Mouse (Mus musculus) ES-Bruce4 (cell line): Measurements from ENCODE around the gene Map3k11.

Source experiments
- CTCF ChIP-seq: IDR thresholded peaks from one replicate; pipeline ENCODE4 v1.8.1; 2011; ENCODE audit warnings: low read depth, low read length
- EP300 ChIP-seq: IDR thresholded peaks from 2 replicates; pipeline ENCODE4 v1.6.1; 2011; ENCODE audit warnings: low read depth, low read length; ENCODE audit not compliant: insufficient read depth

GRCm38 (mm10) chr19:5713730-5714129 is 25.2 kb downstream of the Map3k11 start:
- TF ChIP-seq CTCF, result no peak
- TF ChIP-seq EP300, result no peak
